Mouse (Mus musculus): ENCODE results near the gene Edem1. TPM values are rescaled to one million over a fixed set of nuclear protein-coding genes. Genes with fewer than 3 reads are reported as not detected.

The Edem1 gene
- polyA plus RNA-seq (2015; fragmentation: Illumina TruSeq; extraction: RNeasy Lipid Tissue Mini Kit (QIAGEN cat#74804); ENCODE audit: low read depth, low replicate concordance), result 9.3 TPM

DNA sequence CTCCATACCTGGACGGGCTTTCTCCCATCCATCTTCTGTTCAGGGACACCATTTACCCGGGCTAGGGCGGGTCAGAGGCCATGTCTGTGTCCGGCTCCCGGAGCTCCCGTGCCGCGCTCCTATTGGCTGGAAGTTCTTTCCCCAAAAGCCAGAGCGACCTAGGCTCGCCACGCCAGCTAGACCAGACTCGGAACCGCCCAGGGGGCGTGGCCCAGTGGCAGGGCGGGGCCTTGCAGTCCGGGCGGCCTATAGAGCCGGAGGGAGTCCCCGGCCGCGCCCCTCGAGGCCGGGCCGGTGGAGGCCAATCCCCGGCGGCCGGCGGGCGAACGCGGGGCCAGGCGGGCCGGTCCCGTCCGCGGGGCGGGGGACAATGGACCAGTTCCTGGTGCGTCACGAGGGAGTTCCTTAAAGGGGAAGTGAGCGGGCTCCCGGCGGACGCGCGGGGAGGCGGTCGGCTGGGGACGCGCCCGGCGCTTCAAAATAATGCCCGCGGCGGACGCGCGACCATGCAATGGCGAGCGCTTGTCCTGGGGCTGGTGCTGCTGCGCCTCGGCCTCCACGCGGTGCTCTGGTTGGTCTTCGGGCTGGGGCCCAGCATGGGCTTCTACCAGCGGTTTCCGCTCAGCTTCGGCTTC, at the start of gene Edem1:
TSS of gene Edem1 (plus strand) at position 408 of the 635 bp plus-strand sequence.

DNA sequence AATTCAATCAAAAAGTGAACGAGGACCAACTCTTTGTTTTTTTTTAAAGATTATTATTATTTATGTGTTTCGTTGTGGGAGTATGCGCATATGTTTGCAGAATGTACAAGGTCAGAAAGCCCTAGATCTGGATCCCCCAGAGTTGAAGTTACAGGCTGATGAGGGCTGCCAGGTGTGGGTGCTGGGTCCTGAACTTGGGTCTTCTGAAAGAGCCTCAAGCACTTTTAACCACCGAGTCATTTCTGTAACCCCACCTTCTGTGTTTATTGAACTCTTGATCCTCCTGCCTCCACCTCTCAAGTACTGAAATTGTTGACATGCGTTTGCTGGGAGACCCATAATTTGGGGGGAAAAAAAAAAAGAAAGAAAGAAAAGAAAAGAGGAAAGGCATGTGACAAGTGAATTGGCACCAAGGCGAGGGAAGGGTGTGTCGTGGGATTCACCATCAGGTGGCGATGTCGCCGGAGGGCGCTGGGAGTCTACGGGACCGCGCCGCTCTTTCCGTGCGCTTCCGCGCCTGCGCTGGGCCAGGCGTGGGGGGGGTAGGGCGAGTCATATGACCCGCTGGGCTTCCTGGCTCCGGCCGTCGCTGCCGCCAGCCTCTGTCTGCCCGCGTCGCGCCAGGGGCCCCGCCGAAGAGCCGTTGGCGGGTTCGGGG, 45.8 kb upstream of the Edem1 start, which contains the start of gene Arl8b:
TSS of gene Arl8b (plus strand) at position 574 of the 658 bp plus-strand sequence.

Other genes with a start within 250 kb of the Edem1 start
- gene Bhlhe40, start 168.0 kb upstream of the Edem1 start, polyA plus RNA-seq (2015; fragmentation: Illumina TruSeq; extraction: RNeasy Lipid Tissue Mini Kit (QIAGEN cat#74804); ENCODE audit: low read depth, low replicate concordance), result 86.3 TPM
- gene Arl8b, start 45.5 kb upstream of the Edem1 start, polyA plus RNA-seq (2015; fragmentation: Illumina TruSeq; extraction: RNeasy Lipid Tissue Mini Kit (QIAGEN cat#74804); ENCODE audit: low read depth, low replicate concordance), result 207 TPM

Data from brain, adult 10 weeks (tissue).